ENCODE assay signal across 28 mouse cellular contexts in genomic region chr4:53146227-53146949, GRCm38 (mm10). TPM values are rescaled to one million over a fixed set of nuclear protein-coding genes. Genes with fewer than 3 reads are reported as not detected.
DNase-seq lines count a peak whose midpoint lies in the region; ATAC-seq and TF ChIP-seq lines count a peak whose summit lies in the region.
"Had no signal": no experiment of that assay in that cellular context is flagged by ENCODE, and none has a peak within 500 bp of the region (broad histone marks: within the 10 kb centered on the region; RNA-seq: fewer than 3 reads in every experiment).

No protein-coding gene starts in this region.

- H3K27ac ChIP-seq in lung, embryonic 16.5 days (ENCODE audit: low read length) = no peak overlapping the region; the same call in 1 of the 2 replicates
- no peak overlapping the region for H3K27ac ChIP-seq in intestine, embryonic 15.5 days
- H3K27ac ChIP-seq: embryonic facial prominence, embryonic 12.5 days; forebrain, embryonic 15.5 days; heart, adult 2 months; kidney, postnatal 0 days; limb, embryonic 13.5 days; neural tube, embryonic 12.5 days had no signal

- peaks cover 25% of the 10 kb centered on the region for H3K4me1 ChIP-seq in lung, embryonic 16.5 days (replicated peaks; ENCODE audit: control insufficient read depth, insufficient read depth, low read length)
- H3K4me1 ChIP-seq in lung, adult 2 months (ENCODE audit: control insufficient read depth, insufficient read depth, low read length) = peaks cover 11% of the 10 kb centered on the region
- no peaks in the 10 kb centered on the region; the same call in 1 of the 2 replicates for H3K4me1 ChIP-seq in intestine, embryonic 15.5 days (replicated peaks)

- peak; percentile 20 for DNase-seq in cerebellum, adult 9-11 months
- no peak for DNase-seq in lung, adult 2 months
- peak; percentile 68 for DNase-seq in gonadal fat pad, adult 2 months (ENCODE audit: low read depth)
- peak; percentile 42 for DNase-seq in lung, postnatal 14 days
- no peak for DNase-seq in Muller cell, postnatal 12 days (ENCODE audit: inconsistent ontology term)
- DNase-seq: adrenal gland, adult 8-10 months; cerebellum, postnatal 36 days; embryo, embryonic 11 days; gastrocnemius, postnatal 25 days; heart, adult 2 months; kidney, adult 8-10 months; kidney, postnatal 4 days; right cerebral cortex, adult 18-20 months; spleen, adult 18-20 months; thymus, postnatal 25 days had no signal

- ATAC-seq in cerebellum, adult (ENCODE audit: insufficient number of reproducible peaks, low FRiP score, low TSS enrichment) = no peak
- ATAC-seq in lung, embryonic 16.5 days (ENCODE audit: low read depth) = peak; percentile 53
- ATAC-seq in intestine, embryonic 15.5 days = no peak
- ATAC-seq: forebrain, embryonic 15.5 days; hindbrain, embryonic 16.5 days; intestine, embryonic 16.5 days had no signal

- no peak overlapping the region for H3K9ac ChIP-seq in lung, embryonic 16.5 days (ENCODE audit: low read length)
- H3K9ac ChIP-seq in intestine, embryonic 15.5 days = no peak overlapping the region
- H3K9ac ChIP-seq: embryonic facial prominence, embryonic 12.5 days; forebrain, embryonic 15.5 days; limb, embryonic 13.5 days; lung, embryonic 14.5 days; neural tube, embryonic 12.5 days had no signal

- no peak for TF ChIP-seq POLR2A in lung, adult 2 months (IDR thresholded peaks at IDR 0.05; ENCODE audit: borderline replicate concordance, extremely low read depth, low read depth, low read length)

- H3K27me3 ChIP-seq in lung, embryonic 16.5 days (ENCODE audit: control insufficient read depth, insufficient read depth, low read depth, low read length) = no peaks in the 10 kb centered on the region
- no peaks in the 10 kb centered on the region for H3K27me3 ChIP-seq in intestine, embryonic 15.5 days (replicated peaks)
- H3K27me3 ChIP-seq: embryonic facial prominence, embryonic 12.5 days; forebrain, embryonic 15.5 days; limb, embryonic 13.5 days; neural tube, embryonic 12.5 days had no signal

- H3K4me2 ChIP-seq in lung, embryonic 16.5 days (ENCODE audit: low read depth, low read length) = no peak overlapping the region
- H3K4me2 ChIP-seq in intestine, embryonic 15.5 days (replicated peaks) = no peak overlapping the region
- H3K4me2 ChIP-seq: embryonic facial prominence, embryonic 12.5 days; forebrain, embryonic 15.5 days; limb, embryonic 13.5 days; lung, embryonic 14.5 days; midbrain, embryonic 11.5 days; neural tube, embryonic 12.5 days had no signal

- no peak overlapping the region for H3K4me3 ChIP-seq in lung, embryonic 16.5 days (ENCODE audit: low read length)
- H3K4me3 ChIP-seq in lung, adult 2 months (replicated peaks; ENCODE audit: extremely low read depth, low read depth, low read length) = no peak overlapping the region
- no peak overlapping the region for H3K4me3 ChIP-seq in intestine, embryonic 15.5 days (replicated peaks)
- H3K4me3 ChIP-seq: embryonic facial prominence, embryonic 12.5 days; forebrain, embryonic 15.5 days; heart, adult 2 months; limb, embryonic 13.5 days; myocyte; neural tube, embryonic 12.5 days had no signal

- no peak for TF ChIP-seq CTCF in lung, adult 2 months (IDR thresholded peaks at IDR 0.05; ENCODE audit: insufficient read depth, low read length)

- no peaks in the 10 kb centered on the region for H3K9me3 ChIP-seq in lung, embryonic 16.5 days (ENCODE audit: control insufficient read depth, low read length)
- no peaks in the 10 kb centered on the region for H3K9me3 ChIP-seq in intestine, embryonic 15.5 days
- H3K9me3 ChIP-seq: embryonic facial prominence, embryonic 12.5 days; forebrain, embryonic 15.5 days; limb, embryonic 13.5 days; neural tube, embryonic 12.5 days had no signal

- WGBS in lung, embryonic 16.5 days = 72% methylated on average over 12 of the region's 12 CpGs
- 70% methylated on average over 12 of the region's 12 CpGs for WGBS in lung, adult 2 months
- WGBS in intestine, embryonic 15.5 days = 94% methylated on average over 12 of the region's 12 CpGs

- H3K36me3 ChIP-seq in lung, embryonic 16.5 days (ENCODE audit: control insufficient read depth, insufficient read depth, low read length) = no peaks in the 10 kb centered on the region
- H3K36me3 ChIP-seq in intestine, embryonic 15.5 days = no peaks in the 10 kb centered on the region
- H3K36me3 ChIP-seq: embryonic facial prominence, embryonic 12.5 days; forebrain, embryonic 15.5 days; neural tube, embryonic 12.5 days had no signal

RNA-seq across cellular contexts. Expression of gene Abca1, which starts 13.3 kb away (rescaled TPM):
- 9.8 and 10.5 TPM in 2 replicates for polyA plus RNA-seq in lung, embryonic 16.5 days (2015; fragmentation: Nextera tagmentation; extraction: Ambion mirVana)
- polyA plus RNA-seq in lung, adult 2 months (2012; rRNA removed) = 7.8 and 13.2 TPM in 2 replicates
- polyA plus RNA-seq in gonadal fat pad, adult 2 months (2012; rRNA removed) = 32.9 and 38.5 TPM in 2 replicates
- 3.3 and 3.4 TPM in 2 replicates for polyA plus RNA-seq in intestine, embryonic 15.5 days (2015; fragmentation: Nextera tagmentation; extraction: Ambion mirVana)

Comparison
In these comparisons a context has a peak if more than half of its experiments do, and no peak if none do; other contexts are left out.
1. DNase-seq: peak in cerebellum, adult 9-11 months (single experiment), gonadal fat pad, adult 2 months (single experiment) and lung, postnatal 14 days (single experiment); none in lung, adult 2 months (single experiment) and Muller cell, postnatal 12 days (single experiment).